Mouse (Mus musculus): ENCODE measurements around the gene Zfyve27.

DNA sequence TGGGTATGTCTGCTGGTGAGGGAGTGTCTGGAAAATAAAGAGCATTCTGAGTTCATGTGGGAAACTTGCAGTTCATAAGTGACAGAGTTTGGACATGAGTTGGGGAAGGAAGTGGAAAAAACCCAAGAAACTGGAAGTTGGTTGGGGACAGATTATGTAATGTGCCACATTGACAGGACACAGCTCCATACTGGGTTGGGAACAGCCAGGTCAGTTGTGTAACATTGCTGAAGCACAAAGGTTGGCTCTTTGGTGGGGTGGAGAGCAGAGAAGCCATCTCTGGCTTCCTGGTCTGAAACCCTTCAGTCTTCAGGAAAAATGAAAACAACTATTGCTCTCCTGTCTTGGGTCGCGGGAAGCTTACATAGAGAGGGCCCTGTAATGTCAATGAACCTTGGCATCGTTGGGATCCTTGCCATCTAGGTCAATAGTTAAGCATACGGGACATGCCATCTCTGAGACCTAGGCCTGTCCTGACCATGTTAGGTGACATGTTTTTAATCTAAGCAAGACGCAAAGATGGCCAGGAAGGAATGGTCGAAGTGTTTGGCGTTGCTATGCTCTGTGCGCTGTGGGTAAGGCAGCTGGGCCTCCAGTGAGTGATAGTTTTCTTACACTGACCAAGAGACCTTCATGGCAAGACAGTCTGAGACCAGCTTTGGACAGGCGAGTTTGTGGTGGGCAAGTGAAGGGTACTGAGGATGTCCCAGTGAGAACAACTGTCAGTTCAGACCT, 17.3 kb upstream of the Zfyve27 start:
- TF ChIP-seq POLR2A (IDR thresholded peaks at IDR 0.05; ENCODE audit: borderline replicate concordance, extremely low read depth, low read depth, low read length) (0 out of 2 replicates have a peak, but pooled peaks have one; percentile 31), CTCF (IDR thresholded peaks at IDR 0.05; ENCODE audit: insufficient read depth, low read length) (no peak)

Measured in lung, adult 2 months (tissue).